Mouse (Mus musculus) right cerebral cortex, postnatal 25 days (tissue): ENCODE measurements around the gene Adamts2.
A peak's percentile ranks its signal among the peaks of the same experiment; 100 is the strongest.

Experiments used
- DNase-seq: peaks from one replicate; pipeline ENCODE4 v3.0.0; 2022

Gene Adamts2

DNA sequence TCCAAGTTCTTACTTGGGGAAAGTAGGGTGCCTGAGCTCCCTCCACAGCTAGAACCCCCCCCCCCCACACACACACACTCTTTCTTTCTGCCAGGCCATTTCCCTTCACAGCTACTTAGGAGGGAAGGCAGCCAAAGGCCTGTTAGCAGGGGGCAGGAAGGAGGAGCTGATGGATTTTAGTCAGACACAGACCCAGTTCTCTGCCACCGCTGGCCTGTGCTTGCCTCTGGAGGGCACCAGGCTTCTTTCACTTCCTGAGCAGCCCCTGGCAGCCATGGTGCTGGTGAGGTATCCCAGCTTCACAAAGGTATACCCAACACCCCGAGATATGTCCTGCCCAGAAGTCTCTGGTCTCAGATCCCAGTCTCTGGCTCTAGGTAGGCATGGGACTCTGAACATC is 22.4 kb downstream of the Adamts2 start:
- no peak for DNase-seq

DNA sequence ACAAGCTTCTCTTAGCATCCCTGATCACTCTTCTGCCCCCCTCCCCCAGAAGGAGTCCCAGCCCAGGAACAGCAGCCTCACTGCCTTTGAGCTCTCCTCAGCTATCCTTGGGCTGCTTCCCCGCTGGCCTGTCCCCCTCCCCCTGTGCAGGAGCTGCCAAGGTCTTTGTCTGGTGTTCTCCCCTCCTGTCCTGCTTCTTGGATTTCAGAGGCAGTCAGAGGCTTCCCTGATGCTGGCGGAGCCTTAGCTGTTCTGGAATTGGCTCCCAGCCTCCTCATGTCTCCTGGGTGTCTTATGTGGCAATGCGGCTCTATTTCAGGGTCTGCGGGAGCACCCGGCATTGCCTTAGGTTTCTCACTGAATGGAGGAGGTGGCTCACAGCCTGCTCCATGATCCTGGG is 22.8 kb downstream of the Adamts2 start:
- no peak for DNase-seq

DNA sequence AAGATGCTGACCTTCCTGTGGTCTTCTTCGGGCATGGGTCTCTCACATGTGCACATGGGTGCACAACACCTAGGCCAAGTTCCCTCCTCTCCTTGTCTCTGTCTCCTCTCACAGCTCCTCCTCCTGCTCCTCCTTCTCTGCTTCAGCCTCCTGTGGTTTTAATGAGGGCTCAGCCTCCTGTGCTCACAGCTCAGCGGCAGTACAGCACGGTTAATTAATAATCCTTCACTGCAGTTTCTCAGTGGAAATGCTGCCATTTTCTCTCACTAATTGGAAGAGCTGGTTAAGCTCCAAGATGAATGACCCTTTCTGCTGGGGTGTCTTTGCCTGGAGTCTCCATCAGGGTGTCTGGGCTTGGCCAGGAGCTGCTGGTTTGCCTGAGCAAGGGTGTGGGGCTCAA is 27.0 kb downstream of the Adamts2 start:
- no peak for DNase-seq

DNA sequence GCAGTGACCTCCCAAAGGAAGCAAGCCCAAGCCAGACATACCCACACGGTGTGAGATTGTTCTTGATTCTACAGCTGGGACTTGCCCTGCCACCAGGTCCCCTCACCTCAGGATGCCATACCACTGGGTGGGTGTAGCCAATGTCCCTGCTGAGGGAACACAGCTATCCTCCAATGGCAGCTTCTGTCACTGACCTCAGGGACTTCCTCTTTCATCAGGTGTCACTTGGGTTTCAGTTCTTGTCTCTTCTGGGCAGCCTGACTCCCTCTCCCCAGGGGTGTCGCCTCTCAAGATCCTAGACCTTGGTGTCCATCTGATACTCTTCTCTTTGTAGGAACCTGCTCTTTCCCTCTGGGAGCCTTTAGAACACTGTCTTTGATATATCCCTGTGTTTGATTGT is 28.6 kb downstream of the Adamts2 start:
- DNase-seq: no peak

DNA sequence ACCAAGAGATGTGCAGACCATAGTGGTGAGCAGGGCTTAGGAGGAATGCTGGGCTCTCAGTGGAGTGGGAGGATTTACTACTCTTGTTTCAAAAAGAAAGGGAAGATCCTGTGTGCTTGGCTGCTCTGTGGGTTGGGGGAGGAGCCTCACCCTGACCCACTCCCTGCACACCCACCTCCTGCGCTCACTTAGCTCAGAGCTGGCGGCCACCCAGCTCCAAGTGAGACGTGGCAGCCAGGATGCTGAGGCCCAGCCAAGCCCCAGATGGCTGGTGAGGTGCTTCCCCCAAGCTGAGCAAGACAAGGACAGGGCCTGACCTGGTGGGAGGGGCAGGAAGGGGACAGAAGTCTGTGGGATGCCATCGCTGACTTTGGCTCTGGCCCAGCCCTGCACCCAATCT is 30.4 kb downstream of the Adamts2 start:
- peak; percentile 54 for DNase-seq

DNA sequence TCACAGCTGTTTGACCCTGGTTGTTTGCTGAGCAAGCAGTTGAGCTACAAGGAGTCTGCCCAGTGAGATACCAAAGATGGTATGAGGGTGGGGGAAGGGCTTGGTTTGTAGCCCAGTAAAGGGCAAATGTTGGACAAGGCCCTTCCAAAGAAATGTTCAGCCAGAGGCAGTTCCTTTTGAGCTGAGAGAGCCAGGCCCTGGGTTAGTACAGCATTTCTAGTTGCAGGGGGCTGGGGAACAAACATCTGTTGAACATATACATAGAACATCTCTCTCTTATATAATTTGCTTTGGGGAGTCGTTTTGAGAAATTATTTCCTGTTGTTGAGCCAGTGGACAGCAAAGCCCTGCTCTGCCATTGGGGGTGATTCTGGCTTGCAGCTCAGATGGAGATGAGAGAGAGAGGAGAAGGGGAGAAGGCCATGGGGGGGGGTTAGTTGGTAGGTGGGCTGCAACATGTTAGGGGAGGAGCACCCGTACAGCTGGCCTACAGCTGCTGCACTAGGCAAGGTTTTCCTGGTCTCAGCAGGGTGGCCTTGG is 33.2 kb downstream of the Adamts2 start:
- no peak for DNase-seq

DNA sequence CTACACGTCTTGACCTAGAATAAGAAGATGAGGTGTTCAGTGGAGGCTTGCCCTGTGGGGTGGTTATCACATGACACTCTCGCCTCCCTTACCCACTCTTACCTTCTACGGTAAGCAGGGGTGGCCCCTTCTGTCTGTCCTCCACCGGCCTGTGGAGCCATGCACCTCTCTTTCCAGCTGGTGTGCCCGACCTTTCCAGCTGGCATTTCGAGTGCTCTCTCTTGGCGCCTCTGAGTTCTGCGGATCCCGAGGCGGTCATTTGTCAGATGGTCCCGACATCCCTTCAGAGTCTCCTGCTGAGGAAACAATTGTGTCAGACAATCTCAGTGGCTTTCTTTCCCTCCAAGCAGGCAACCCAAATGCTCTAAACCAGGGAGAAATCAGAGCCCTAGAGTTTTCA is 35.1 kb downstream of the Adamts2 start:
- no peak for DNase-seq

DNA sequence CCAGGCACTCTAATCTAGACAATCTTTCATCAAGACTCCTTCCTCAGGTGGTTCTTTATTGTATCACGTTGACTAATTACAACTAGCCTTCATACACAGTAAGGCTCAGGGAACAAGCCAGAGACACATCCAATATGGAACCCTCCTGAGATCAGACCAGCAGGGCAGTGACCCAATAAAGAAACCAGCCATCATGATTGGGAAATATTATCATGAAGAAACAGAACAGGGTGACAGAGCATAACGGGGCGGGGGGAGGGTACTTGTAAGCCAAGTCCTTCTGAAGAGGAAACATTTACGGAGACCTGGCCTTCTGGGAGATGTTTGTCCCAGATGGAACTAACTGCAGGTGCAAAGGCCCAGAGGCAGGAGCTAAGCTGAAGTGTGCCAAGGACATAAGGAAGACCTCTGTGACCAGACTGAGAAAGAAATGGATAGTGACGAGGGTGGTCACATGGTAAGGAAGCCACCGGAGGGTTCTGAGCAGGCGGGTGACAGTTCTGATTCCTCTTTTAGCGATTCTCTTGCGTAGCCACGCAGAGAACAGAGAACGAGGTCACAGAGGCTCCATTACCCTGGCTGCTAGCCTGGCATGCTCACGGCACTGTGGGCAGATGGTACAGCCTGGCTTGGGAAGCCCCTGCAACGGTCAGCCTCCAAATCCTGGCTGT is 36.4 kb downstream of the Adamts2 start:
- DNase-seq: no peak

DNA sequence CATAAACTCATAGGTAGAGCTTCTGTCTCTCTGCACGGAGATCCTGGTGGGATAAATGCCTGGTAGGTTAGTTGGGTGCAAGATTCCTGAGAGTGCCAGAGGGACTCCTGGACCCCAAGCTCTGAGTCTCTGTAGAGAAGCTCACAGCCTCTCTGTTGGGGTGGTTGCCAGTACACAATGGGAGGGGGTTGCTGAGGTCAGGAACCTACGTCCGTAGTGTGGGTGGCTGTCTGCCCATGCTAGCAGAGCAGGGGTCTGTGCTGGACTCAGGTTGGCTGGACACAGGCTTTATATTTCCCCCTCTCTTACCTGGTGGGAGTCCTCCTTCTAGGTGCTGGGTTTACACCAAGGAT is 37.0 kb downstream of the Adamts2 start:
- no peak for DNase-seq

DNA sequence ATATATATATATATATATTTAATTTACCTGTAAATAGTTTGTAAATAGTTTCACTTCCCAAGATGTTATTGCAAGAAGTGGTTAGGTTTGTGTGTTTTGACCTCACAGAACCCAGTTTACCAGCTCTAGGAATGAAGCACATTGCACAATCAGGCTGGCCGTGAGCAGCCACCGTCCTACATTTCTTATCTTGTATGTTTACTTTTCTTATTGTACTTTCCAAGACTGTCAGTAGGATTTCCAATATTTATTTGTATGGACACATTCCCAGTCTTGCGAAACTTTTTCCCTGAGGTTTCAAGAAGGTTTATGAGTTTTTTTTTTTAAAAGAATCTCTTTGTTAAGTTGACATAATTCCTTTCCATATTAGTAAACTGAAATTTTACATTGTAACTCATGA is 40.7 kb downstream of the Adamts2 start:
- DNase-seq: no peak

DNA sequence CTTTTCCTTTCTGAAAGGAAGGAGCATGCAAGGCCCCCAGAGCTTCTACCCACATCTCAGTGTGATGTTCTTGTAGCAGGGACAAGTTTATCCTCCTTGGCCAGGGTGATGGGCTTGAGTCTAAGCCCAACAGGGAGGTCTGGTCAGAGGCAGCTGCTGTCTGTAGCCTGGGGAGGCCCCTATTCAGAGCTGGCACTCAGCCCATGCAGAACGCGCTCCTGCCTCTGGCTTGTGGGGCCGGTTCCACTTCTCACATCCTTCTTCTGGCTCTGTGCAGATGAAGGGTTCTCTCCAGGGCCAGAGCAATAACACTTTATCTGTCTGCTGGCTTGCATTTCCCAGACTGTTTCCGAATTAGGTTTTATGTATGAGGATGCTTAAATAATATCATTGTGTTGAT is 44.3 kb downstream of the Adamts2 start:
- DNase-seq: no peak

DNA sequence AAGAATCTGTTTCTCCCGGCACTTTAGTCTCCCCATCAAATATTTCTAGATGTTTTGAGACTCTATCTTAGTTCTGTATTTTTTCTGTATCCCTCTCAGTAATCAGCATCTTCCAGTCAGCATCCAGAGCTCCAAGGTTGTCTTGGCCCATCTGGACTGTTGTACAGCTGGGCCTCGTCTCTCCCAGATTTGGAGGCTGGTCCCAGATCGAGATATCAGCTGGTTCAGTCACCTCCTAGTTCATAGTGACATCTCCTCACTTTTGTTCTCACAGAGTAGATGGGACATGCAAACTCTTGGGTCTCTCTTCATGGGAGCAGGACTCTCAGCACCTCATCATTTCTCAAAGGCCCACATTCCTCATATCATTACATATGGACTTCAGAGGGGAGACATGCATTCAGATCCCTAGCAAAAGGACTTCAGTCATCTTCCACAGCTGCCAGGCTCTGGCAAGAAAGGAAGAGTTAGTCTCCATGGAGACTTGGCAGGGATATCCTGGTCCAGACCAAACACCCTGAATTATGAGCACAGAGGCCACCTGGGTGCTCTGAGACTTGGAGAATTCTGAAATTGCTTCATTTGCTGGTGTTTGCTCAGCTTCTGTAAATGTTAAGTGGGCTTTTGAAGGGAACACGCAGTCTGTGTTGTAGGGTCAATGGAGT is 46.4 kb downstream of the Adamts2 start:
- no peak for DNase-seq

DNA sequence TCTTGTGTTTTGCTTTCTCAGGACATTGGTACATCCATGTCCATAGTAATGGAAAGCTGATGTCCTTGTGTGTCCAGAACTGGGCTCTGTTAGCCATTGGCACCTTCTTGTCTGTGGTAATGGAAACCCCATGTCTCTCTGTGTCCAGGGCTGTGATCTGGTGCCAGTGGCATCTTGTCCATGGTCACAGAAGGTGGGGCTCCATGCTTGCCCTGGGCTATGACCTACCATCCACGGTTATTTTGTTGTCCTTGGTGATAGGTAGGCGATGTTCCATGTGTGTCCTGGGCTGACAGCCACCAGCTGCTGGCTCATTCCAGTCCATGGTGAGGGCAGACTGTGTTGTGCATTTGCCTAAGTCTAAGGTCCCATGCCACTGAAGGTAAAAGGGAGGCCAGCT is 48.2 kb downstream of the Adamts2 start:
- DNase-seq: no peak

DNA sequence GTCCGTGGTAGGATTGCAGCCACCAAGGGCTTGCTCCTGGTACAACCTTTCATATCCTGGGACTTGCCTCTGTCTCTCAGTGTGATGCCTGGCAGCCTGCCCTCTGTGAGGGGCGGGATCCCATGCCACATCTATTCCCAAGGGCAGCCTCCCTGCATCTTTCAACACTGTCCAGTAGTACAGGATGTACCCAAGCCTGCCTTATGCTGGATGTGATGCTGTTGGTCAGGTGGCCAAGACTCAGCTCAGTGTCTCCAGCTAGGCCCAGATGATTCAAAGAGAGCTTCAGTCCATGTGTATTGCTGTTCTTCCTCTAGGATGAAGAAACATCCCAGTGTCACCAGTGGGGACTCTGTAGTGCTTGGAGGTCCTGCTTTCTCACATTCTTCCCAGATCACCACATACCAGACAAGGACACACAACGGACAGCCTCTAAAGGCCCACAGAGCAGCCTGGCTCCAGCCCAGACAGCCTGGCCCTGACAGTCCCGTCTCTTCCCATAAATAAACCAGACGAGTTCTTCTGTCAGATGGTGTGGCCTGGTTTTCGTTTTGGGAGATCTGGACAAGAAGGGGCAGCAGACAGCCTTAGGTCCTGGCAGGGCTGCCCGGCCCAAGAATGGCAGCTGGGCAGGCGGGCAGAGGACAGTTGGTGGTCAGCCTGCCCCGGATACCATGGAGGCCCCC is 52.0 kb downstream of the Adamts2 start:
- DNase-seq: no peak

DNA sequence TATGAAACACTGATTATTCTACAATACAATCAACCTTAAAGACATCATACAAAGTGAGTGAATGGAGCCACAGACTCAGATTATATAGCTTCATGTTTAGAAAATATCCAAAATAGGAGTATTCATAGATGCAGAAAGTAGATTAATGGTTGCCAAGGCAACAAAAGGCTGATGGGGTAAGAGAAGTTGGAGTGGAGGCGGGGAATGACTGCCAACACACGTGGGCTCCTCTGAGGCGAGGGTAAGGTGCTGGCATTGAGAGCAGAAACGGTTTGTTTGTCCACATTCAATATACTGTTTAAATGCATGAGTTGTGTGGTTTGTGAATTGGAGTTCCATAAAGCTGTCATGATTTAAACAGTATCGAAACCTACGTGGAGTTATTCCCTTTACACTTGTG is 56.9 kb downstream of the Adamts2 start:
- DNase-seq: no peak

DNA sequence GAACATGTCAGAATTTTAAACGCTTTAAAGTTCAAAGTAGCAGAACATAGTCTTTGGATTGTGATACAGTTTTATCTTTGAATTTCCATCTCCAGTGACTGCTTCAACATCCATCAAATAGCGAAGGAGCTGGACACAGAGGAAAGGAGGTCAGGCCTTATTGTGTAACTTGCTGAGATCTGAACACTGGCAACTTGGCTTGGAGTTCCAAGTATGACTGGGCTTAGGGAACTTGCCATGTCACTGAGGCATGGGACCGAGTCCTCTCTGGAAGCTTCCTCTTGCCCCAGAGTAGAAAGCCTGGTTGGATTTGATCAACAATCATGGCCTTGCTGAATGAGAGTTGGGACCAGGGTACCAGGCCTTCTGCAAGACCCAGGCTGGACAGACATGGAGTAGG is 60.3 kb downstream of the Adamts2 start:
- no peak for DNase-seq

DNA sequence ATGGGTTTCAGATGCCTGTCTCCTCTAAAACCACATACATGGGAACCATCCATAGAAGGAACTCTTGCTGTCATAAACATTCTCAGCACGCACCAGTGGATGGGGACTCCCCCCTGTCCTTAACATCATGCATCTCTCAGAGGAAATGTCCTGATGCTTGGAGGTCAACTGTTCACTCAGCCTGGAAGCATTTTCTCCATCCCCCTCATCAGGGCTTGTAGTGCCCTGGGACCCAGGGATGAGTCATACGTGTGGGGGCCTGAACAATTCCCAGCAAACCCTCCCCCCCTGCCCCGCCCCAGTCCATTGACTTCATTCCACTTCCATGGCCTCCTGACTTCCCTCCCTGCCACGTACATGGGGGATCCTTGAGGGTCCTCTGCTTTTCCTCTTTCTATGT is 62.9 kb downstream of the Adamts2 start:
- no peak for DNase-seq

DNA sequence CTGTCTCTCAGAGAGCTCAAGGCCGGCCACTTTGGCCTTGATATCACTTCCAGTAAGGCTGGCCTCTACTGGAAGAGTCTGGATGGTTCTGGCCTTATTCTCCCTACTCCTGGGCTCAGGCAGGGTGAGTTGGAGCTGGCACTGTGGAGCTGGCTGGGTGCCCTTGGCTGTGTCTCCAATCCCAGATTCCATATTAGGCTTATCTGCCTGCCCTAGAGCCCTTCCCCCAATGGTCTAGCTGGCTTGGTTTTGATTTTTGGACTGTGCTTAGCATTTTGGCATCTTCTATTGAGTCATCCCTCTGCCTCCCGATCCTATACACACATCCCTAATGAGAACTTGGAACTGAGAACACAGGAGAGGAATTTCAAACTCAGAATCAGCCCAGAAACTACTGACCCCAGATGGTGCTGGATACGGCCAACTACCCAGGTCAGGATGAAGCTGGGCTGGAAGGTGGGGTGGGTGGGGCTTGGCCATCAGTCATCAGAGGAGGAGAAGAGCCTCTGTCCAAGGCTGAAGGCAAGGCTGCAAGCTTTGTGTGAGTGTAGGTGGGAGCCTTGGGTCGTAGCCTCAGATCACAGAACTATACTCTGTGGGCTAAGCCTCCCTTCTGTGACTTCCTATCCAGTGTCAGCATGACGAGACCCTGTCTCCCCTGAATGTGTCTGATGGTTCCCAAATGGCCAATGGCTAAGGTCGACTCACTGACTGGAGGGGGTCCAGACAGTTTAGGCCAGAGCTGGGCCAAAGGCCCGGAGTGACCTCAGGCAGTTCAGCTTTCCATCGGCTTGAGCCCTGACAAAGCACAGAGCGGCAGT is 67.9 kb downstream of the Adamts2 start:
- DNase-seq: peak; percentile 18

DNA sequence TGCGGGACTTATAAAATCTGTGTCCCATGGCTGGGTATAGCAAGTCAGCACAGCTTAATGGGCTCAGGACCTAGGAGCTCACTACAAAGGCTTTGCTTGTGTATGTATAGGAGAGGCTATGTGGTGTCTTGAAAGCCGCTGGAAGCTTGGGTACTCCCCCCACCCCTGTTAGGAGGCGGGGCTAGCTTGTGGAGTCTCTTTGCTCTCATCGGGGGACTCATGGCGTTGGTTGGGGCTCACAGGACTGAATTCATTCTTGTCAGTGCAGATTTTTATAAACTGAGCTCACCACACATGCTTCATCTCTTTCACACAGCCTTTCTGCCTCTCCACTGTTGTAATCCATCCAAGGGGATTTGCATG is 68.5 kb downstream of the Adamts2 start:
- no peak for DNase-seq

DNA sequence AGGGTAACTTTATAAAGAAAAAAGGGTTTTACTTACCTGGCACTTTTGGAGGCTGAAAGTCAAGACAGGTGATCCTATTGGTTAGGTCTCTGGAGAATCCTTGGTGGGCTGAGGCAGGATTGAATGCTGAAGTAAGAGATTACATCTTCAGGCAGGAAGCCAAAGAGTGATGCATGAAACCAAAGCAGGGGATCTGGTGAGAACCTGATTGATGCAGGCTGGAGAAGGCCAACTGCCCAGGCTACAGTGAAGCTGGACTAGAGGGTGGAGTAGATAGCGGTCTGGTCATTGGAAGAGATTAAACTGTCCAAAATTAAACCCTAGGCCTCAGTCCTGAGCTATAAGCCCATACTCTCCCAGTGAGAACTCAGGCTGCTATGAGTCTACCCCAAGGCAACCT is 69.0 kb downstream of the Adamts2 start:
- DNase-seq: no peak

DNA sequence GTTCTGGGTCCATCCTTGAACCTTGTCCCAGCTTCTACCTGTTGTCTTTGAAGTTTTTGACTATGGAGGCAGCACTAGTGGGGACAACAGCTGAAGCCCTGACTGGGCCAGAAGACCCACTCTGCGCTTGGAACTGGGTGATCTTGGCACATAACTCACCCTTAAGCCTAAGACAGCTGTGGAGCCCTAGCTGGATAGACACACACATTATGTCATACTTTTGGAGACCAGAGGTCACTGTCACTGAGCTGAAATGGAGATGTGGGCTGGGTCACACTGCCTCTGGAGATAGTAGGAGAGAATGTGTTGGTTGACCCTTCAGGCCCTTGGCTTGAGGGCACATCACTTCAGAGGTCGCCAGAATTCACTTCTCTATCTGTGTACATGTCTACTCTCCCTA is 69.5 kb downstream of the Adamts2 start:
- DNase-seq: no peak

DNA sequence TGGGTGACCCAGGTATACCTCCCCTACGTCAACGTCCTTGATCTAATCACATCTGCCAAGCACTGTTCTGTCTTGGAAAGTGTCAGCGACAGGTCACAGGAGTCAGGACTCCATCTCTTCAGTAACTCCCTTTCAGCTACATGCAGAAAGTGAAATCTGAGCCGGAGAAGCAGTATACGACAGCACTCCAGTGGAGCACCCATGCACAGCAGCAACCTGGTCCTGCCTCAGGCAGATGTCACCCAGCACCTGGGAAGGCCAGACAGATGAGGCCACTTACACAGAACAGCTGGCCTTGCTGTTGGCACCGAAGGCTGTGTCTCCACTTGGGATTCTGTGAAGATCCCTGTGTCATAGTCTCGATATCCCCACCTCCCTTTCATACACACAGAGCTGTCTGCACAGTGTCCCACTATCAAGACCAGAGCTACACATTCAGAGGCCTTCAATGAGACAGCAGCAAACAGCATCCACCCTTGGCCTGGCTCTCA is 70.0 kb downstream of the Adamts2 start:
- no peak for DNase-seq

DNA sequence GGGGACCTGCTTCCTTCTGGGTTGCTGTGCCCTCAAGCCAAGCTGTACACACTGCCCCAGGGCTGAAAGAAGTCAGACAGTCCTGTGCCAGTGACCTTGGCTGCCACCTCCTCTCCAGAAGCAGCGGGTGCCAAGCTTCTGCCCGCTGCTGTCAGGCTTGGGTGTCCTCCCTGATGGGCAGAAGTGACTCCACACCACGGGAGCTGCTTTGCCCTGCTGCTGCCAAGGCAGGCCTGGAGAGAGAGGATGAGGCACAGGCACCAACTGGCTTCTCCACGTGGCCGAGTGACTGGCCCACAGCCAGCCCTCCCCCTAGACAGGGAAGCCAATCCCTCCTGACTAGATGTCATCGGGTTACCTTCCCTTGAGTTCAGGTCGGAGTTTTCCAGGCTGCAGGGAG is 71.0 kb downstream of the Adamts2 start:
- DNase-seq: no peak
